Mouse (Mus musculus) duodenum, adult 2 months (tissue): Measurements from ENCODE around the gene Elmod1. TPM values are rescaled to one million over a fixed set of nuclear protein-coding genes. Genes with fewer than 3 reads are reported as not detected.

Source experiments
- polyA plus RNA-seq: library from polyadenylated mRNA; depleted of rRNA; stranded (reverse); fragments of >200 nt; gene quantifications from 2 replicates; pipeline ENCODE4 v1.2.3, GENCODE M21; 2012; ENCODE audit warnings: low replicate concordance; rRNA removed

Gene Elmod1
- polyA plus RNA-seq: 0.06 and 0.23 TPM in 2 replicates

DNA sequence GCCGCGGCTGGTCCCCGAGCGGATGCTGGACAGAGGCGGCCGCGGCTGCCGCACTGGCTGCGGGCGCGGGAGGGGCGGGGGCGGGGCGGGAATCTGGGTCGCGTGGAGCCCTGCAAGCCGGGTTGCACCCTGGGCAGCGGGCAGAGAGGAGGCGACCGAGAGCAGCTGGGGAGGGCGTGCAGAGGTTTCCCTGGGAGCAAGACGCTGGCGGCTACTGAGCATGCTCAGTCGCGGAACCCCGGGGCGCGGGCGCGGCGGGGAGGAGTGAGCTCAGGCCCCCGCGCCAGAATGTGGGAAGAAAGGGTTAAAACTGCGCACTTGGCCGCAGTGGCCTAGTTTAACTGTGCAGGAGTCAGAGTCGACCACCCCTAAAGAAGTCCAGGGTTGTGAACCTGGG is at the start of gene Elmod1:
Elmod1 (minus strand) TSS at position 180 of the 397 bp plus-strand sequence.

Other genes starting within 250 kb of the Elmod1 start
- 27.9 and 29.0 TPM in 2 replicates for gene Slc35f2, start 203.8 kb downstream of the Elmod1 start, polyA plus RNA-seq
- gene Sln, start 125.1 kb downstream of the Elmod1 start, polyA plus RNA-seq: 0.14 TPM in 1 of 2 replicates, not detected in the other
- gene Tnfaip8l3, start 93.1 kb upstream of the Elmod1 start, polyA plus RNA-seq: 1.0 and 1.3 TPM in 2 replicates